Mouse (Mus musculus): Measurements from ENCODE around the gene Olfr902. TPM values are rescaled to one million over a fixed set of nuclear protein-coding genes. Genes with fewer than 3 reads are reported as not detected.
"Not testable (repeated sequence)": the region's sequence is repeated elsewhere in the genome, so short reads cannot be mapped to it uniquely, and the experiment has no call there.

The Olfr902 gene
- polyA plus RNA-seq (2016; fragmentation: Nextera tagmentation; extraction: Ambion mirVana), result not detected in 2 replicates

GRCm38 (mm10) chr9:38447352-38447751, at the start of gene Olfr902:
TSS of gene Olfr902 (plus strand) at chr9:38447652.
- H3K27ac ChIP-seq, result no peak within 1 kb of the TSS
- no peak within 1 kb of the TSS for H3K4me3 ChIP-seq
- no peaks in the 10 kb centered on the region for H3K27me3 ChIP-seq (ENCODE audit: low read depth, poor library complexity, severe bottlenecking)
- no peaks in the 10 kb centered on the region for H3K4me1 ChIP-seq
- WGBS, result 90% methylated on average over 5 of the region's 5 CpGs
- DNase-seq (ENCODE audit: low spot score), result no peak
- H3K9me3 ChIP-seq (replicated peaks), result no peaks in the 10 kb centered on the region
- no peaks in the 10 kb centered on the region for H3K36me3 ChIP-seq

- no peaks in the 10 kb centered on the region for H3K27me3 ChIP-seq (ENCODE audit: low read depth, poor library complexity, severe bottlenecking)
- no peaks in the 10 kb centered on the region for H3K36me3 ChIP-seq
- no peak within 1 kb of the TSS for H3K27ac ChIP-seq
- no peaks in the 10 kb centered on the region for H3K4me1 ChIP-seq
- WGBS, result 88% methylated on average over 1 of the region's 1 CpGs
- H3K4me3 ChIP-seq, result no peak within 1 kb of the TSS
- no peaks in the 10 kb centered on the region for H3K9me3 ChIP-seq (replicated peaks)
- no peak for DNase-seq (ENCODE audit: low spot score)
Observed at GRCm38 (mm10) chr9:38401398-38401797, 46.1 kb upstream of the Olfr902 start, which contains the start of gene Olfr147. TSS of gene Olfr147 (plus strand) at chr9:38401698.

GRCm38 (mm10) chr9:38407502-38407901, 40.0 kb upstream of the Olfr902 start:
- H3K27me3 ChIP-seq (ENCODE audit: low read depth, poor library complexity, severe bottlenecking); DNase-seq (ENCODE audit: low spot score): not testable (repeated sequence)
- 94% methylated on average over 3 of the region's 3 CpGs for WGBS

GRCm38 (mm10) chr9:38413502-38413901, 34.0 kb upstream of the Olfr902 start:
- not testable (repeated sequence) for H3K4me1 ChIP-seq; H3K4me3 ChIP-seq; H3K27me3 ChIP-seq (ENCODE audit: low read depth, poor library complexity, severe bottlenecking); H3K9me3 ChIP-seq (replicated peaks); H3K27ac ChIP-seq; H3K36me3 ChIP-seq
- WGBS, result 94% methylated on average over 14 of the region's 14 CpGs
- DNase-seq (ENCODE audit: low spot score), result peak; percentile 47

More at GRCm38 (mm10) chr9:38407502-38407901, 40.0 kb upstream of the Olfr902 start:
- not testable (repeated sequence) for H3K27ac ChIP-seq; H3K4me3 ChIP-seq; H3K9me3 ChIP-seq (replicated peaks); H3K36me3 ChIP-seq; H3K4me1 ChIP-seq

GRCm38 (mm10) chr9:38423801-38424200, 23.7 kb upstream of the Olfr902 start:
- DNase-seq (ENCODE audit: low spot score), result no peak
- no peaks in the 10 kb centered on the region for H3K36me3 ChIP-seq
- no peaks in the 10 kb centered on the region for H3K9me3 ChIP-seq (replicated peaks)
- no peak overlapping the region for H3K27ac ChIP-seq
- H3K4me3 ChIP-seq, result no peak overlapping the region
- no peaks in the 10 kb centered on the region for H3K27me3 ChIP-seq (ENCODE audit: low read depth, poor library complexity, severe bottlenecking)
- H3K4me1 ChIP-seq, result no peaks in the 10 kb centered on the region

GRCm38 (mm10) chr9:38427026-38427425, 20.4 kb upstream of the Olfr902 start:
- no peaks in the 10 kb centered on the region for H3K9me3 ChIP-seq (replicated peaks)
- no peaks in the 10 kb centered on the region for H3K36me3 ChIP-seq
- H3K27me3 ChIP-seq (ENCODE audit: low read depth, poor library complexity, severe bottlenecking), result no peaks in the 10 kb centered on the region
- no peaks in the 10 kb centered on the region for H3K4me1 ChIP-seq
- WGBS, result 62% methylated on average over 1 of the region's 1 CpGs
- no peak for DNase-seq (ENCODE audit: low spot score)
- no peak overlapping the region for H3K27ac ChIP-seq
- no peak overlapping the region for H3K4me3 ChIP-seq

GRCm38 (mm10) chr9:38429155-38429554, 18.3 kb upstream of the Olfr902 start, which contains the start of gene Olfr901:
TSS of gene Olfr901 (plus strand) at chr9:38429455.
- Histone ChIP-seq H3K27ac (no peak within 1 kb of the TSS), H3K36me3 (no peaks in the 10 kb centered on the region), H3K4me1 (no peaks in the 10 kb centered on the region), H3K4me3 (no peak within 1 kb of the TSS), H3K27me3 (ENCODE audit: low read depth, poor library complexity, severe bottlenecking) (no peaks in the 10 kb centered on the region), H3K9me3 (replicated peaks) (no peaks in the 10 kb centered on the region)
- no peak for DNase-seq (ENCODE audit: low spot score)
- WGBS, result 82% methylated on average over 1 of the region's 1 CpGs

GRCm38 (mm10) chr9:38462844-38463243, 15.4 kb downstream of the Olfr902 start, which contains the start of gene Olfr904:
TSS of gene Olfr904 (plus strand) at chr9:38463144.
- no peak for DNase-seq (ENCODE audit: low spot score)
- Histone ChIP-seq H3K36me3 (no peaks in the 10 kb centered on the region), H3K27ac (no peak within 1 kb of the TSS), H3K27me3 (ENCODE audit: low read depth, poor library complexity, severe bottlenecking) (no peaks in the 10 kb centered on the region), H3K9me3 (replicated peaks) (no peaks in the 10 kb centered on the region), H3K4me3 (no peak within 1 kb of the TSS), H3K4me1 (no peaks in the 10 kb centered on the region)

- Histone ChIP-seq H3K4me3 (no peak within 1 kb of the TSS), H3K27me3 (ENCODE audit: low read depth, poor library complexity, severe bottlenecking) (no peaks in the 10 kb centered on the region), H3K36me3 (no peaks in the 10 kb centered on the region), H3K9me3 (replicated peaks) (no peaks in the 10 kb centered on the region), H3K4me1 (no peaks in the 10 kb centered on the region), H3K27ac (no peak within 1 kb of the TSS)
- no peak for DNase-seq (ENCODE audit: low spot score)
Observed at GRCm38 (mm10) chr9:38470807-38471206, 23.4 kb downstream of the Olfr902 start, which contains the start of gene Olfr905. TSS of gene Olfr905 (plus strand) at chr9:38471107.

- Histone ChIP-seq H3K27me3 (ENCODE audit: low read depth, poor library complexity, severe bottlenecking) (no peaks in the 10 kb centered on the region), H3K9me3 (replicated peaks) (no peaks in the 10 kb centered on the region), H3K4me3 (no peak within 1 kb of the TSS), H3K27ac (no peak within 1 kb of the TSS), H3K4me1 (no peaks in the 10 kb centered on the region), H3K36me3 (no peaks in the 10 kb centered on the region)
- 87% methylated on average over 3 of the region's 3 CpGs for WGBS
- no peak for DNase-seq (ENCODE audit: low spot score)
Observed at GRCm38 (mm10) chr9:38486785-38487184, 39.3 kb downstream of the Olfr902 start, which contains the start of gene Olfr906. TSS of gene Olfr906 (plus strand) at chr9:38487085.

GRCm38 (mm10) chr9:38495501-38495900, 48.0 kb downstream of the Olfr902 start, which contains the start of gene Olfr907:
TSS of gene Olfr907 (plus strand) at chr9:38495801.
- 88% methylated on average over 2 of the region's 2 CpGs for WGBS
- no peaks in the 10 kb centered on the region for H3K4me1 ChIP-seq
- H3K4me3 ChIP-seq, result no peak within 1 kb of the TSS
- no peaks in the 10 kb centered on the region for H3K36me3 ChIP-seq
- H3K27ac ChIP-seq, result no peak within 1 kb of the TSS
- H3K9me3 ChIP-seq (replicated peaks), result no peaks in the 10 kb centered on the region
- no peaks in the 10 kb centered on the region for H3K27me3 ChIP-seq (ENCODE audit: low read depth, poor library complexity, severe bottlenecking)
- DNase-seq (ENCODE audit: low spot score), result no peak

Other genes starting within 250 kb of the Olfr902 start
- not detected in 2 replicates for gene Olfr893, start 239.3 kb upstream of the Olfr902 start, polyA plus RNA-seq (2016; fragmentation: Nextera tagmentation; extraction: Ambion mirVana)
- gene Olfr894, start 229.6 kb upstream of the Olfr902 start, polyA plus RNA-seq (2016; fragmentation: Nextera tagmentation; extraction: Ambion mirVana), result not detected in 2 replicates
- not detected in 2 replicates for gene Olfr143, start 194.9 kb upstream of the Olfr902 start, polyA plus RNA-seq (2016; fragmentation: Nextera tagmentation; extraction: Ambion mirVana)
- not detected in 2 replicates for gene Olfr895, start 179.8 kb upstream of the Olfr902 start, polyA plus RNA-seq (2016; fragmentation: Nextera tagmentation; extraction: Ambion mirVana)
- not detected in 2 replicates for gene Olfr896-ps1, start 156.5 kb upstream of the Olfr902 start, polyA plus RNA-seq (2016; fragmentation: Nextera tagmentation; extraction: Ambion mirVana)
- gene Olfr25, start 118.6 kb upstream of the Olfr902 start, polyA plus RNA-seq (2016; fragmentation: Nextera tagmentation; extraction: Ambion mirVana), result not detected in 2 replicates
- not detected in 2 replicates for gene Olfr898, start 99.2 kb upstream of the Olfr902 start, polyA plus RNA-seq (2016; fragmentation: Nextera tagmentation; extraction: Ambion mirVana)
- gene Olfr250, start 80.8 kb upstream of the Olfr902 start, polyA plus RNA-seq (2016; fragmentation: Nextera tagmentation; extraction: Ambion mirVana), result not detected in 2 replicates
- not detected in 2 replicates for gene Olfr251, start 70.6 kb upstream of the Olfr902 start, polyA plus RNA-seq (2016; fragmentation: Nextera tagmentation; extraction: Ambion mirVana)
- gene Olfr147, start 46.0 kb upstream of the Olfr902 start, polyA plus RNA-seq (2016; fragmentation: Nextera tagmentation; extraction: Ambion mirVana), result not detected in 2 replicates
- gene Olfr901, start 18.2 kb upstream of the Olfr902 start, polyA plus RNA-seq (2016; fragmentation: Nextera tagmentation; extraction: Ambion mirVana), result not detected in 2 replicates
- gene Olfr904, start 15.5 kb downstream of the Olfr902 start, polyA plus RNA-seq (2016; fragmentation: Nextera tagmentation; extraction: Ambion mirVana), result not detected in 2 replicates
- not detected in 2 replicates for gene Olfr905, start 23.5 kb downstream of the Olfr902 start, polyA plus RNA-seq (2016; fragmentation: Nextera tagmentation; extraction: Ambion mirVana)
- not detected in 2 replicates for gene Olfr906, start 39.4 kb downstream of the Olfr902 start, polyA plus RNA-seq (2016; fragmentation: Nextera tagmentation; extraction: Ambion mirVana)
- gene Olfr907, start 48.1 kb downstream of the Olfr902 start, polyA plus RNA-seq (2016; fragmentation: Nextera tagmentation; extraction: Ambion mirVana), result not detected in 2 replicates
- not detected in 2 replicates for gene Olfr911-ps1, start 73.9 kb downstream of the Olfr902 start, polyA plus RNA-seq (2016; fragmentation: Nextera tagmentation; extraction: Ambion mirVana)
- gene Olfr910, start 90.2 kb downstream of the Olfr902 start, polyA plus RNA-seq (2016; fragmentation: Nextera tagmentation; extraction: Ambion mirVana), result not detected in 2 replicates
- not detected in 2 replicates for gene Olfr912, start 132.5 kb downstream of the Olfr902 start, polyA plus RNA-seq (2016; fragmentation: Nextera tagmentation; extraction: Ambion mirVana)
- gene Olfr913, start 145.1 kb downstream of the Olfr902 start, polyA plus RNA-seq (2016; fragmentation: Nextera tagmentation; extraction: Ambion mirVana), result not detected in 2 replicates
- not detected in 2 replicates for gene Olfr914, start 157.4 kb downstream of the Olfr902 start, polyA plus RNA-seq (2016; fragmentation: Nextera tagmentation; extraction: Ambion mirVana)
- not detected in 2 replicates for gene Olfr916, start 212.2 kb downstream of the Olfr902 start, polyA plus RNA-seq (2016; fragmentation: Nextera tagmentation; extraction: Ambion mirVana)
- not detected in 2 replicates for gene Olfr917, start 218.2 kb downstream of the Olfr902 start, polyA plus RNA-seq (2016; fragmentation: Nextera tagmentation; extraction: Ambion mirVana)
- not detected in 2 replicates for gene Olfr918, start 226.9 kb downstream of the Olfr902 start, polyA plus RNA-seq (2016; fragmentation: Nextera tagmentation; extraction: Ambion mirVana)

All from limb, embryonic 10.5 days (tissue).